In the genomic region with DNA sequence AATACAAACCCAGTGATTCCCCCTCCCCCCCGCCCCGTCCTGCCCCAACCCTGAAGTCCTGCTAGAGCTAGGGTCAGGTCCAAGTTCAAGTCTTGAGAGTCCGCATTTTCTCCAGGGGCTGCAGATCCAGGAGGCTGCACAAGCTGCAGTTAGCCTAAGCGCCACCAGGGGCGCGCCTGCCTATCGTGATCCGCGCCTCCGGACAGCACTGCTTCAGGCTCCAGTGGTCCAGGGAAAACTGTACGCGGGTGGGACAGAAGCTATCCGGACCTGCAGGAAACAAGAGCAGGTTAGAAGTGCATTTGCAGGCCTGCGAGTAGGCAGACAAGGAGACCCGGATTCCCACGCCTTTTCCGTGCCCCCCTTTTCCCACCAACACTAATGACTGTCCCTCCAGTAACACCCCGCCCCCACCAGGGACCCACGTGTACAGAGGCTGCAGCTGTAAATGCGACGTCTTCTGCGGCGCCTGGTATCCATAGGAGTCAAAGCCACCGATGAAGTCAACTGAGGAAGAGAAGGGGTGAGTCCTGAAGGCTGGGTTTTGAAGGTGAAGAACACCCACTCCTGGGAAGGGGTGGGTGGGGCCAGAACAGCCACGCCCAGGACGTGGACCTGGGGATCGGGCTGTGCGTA, we compare ENCODE assay signal across 8 mouse cellular contexts. TPM values are rescaled to one million over a fixed set of nuclear protein-coding genes. Genes with fewer than 3 reads are reported as not detected.
A peak's percentile ranks its signal among the peaks of the same experiment; 100 is the strongest.
DNase-seq lines count a peak whose midpoint lies in the region; ATAC-seq and TF ChIP-seq lines count a peak whose summit lies in the region.

No protein-coding gene starts in this region.

- no peaks in the 10 kb centered on the region for H3K9me3 ChIP-seq in ES-E14 (ENCODE audit: control insufficient read depth, insufficient read depth, low read depth, low read length)
- H3K9me3 ChIP-seq in forebrain, embryonic 16.5 days (ENCODE audit: control insufficient read depth, low read length), result no peaks in the 10 kb centered on the region
- H3K9me3 ChIP-seq in lung, embryonic 16.5 days (ENCODE audit: control insufficient read depth, low read length), result no peaks in the 10 kb centered on the region; the same call in 1 of the 2 replicates

- no peaks in the 10 kb centered on the region for H3K27me3 ChIP-seq in cerebellum, adult 2 months (ENCODE audit: control insufficient read depth, insufficient read depth, low read length)
- H3K27me3 ChIP-seq in forebrain, embryonic 16.5 days (replicated peaks; ENCODE audit: control insufficient read depth, insufficient read depth, low read length), result no peaks in the 10 kb centered on the region
- no peaks in the 10 kb centered on the region for H3K27me3 ChIP-seq in lung, embryonic 16.5 days (ENCODE audit: control insufficient read depth, insufficient read depth, low read depth, low read length)

- TF ChIP-seq POLR2A in cerebellum, adult 2 months (IDR thresholded peaks at IDR 0.05; ENCODE audit: borderline replicate concordance, insufficient read depth, low read length), result no peak

- H3K36me3 ChIP-seq in ES-E14 (ENCODE audit: control insufficient read depth, insufficient read depth, low read length, poor library complexity, severe bottlenecking), result peaks cover 10% of the 10 kb centered on the region; the same call in 1 of the 2 replicates
- H3K36me3 ChIP-seq in forebrain, embryonic 16.5 days (ENCODE audit: control insufficient read depth, insufficient read depth), result peaks cover 8% of the 10 kb centered on the region; the same call in 1 of the 2 replicates
- no peaks in the 10 kb centered on the region for H3K36me3 ChIP-seq in lung, embryonic 16.5 days (ENCODE audit: control insufficient read depth, insufficient read depth, low read length)

- intact Hi-C loops in heart, postnatal 25 days (cut with DNase I), result no loop called here

- TF ChIP-seq CTCF in cerebellum, adult 2 months (IDR thresholded peaks at IDR 0.05; ENCODE audit: borderline replicate concordance, insufficient read depth, low read depth, low read length), result peak; percentile 82
- peak; percentile 83 for TF ChIP-seq CTCF in layer of hippocampus, adult 2 months (conservative IDR thresholded peaks at IDR 0.05)

- in situ Hi-C loops in ES-E14 (cut with MboI; ENCODE audit: low sequenced_read_pairs in 2 of 2, unreplicated experiment in 2 of 2), result no loop called here

- peak overlapping the region; percentile 5; the same call in 1 of the 2 replicates for H3K4me2 ChIP-seq in forebrain, embryonic 16.5 days (ENCODE audit: low read length)
- peak overlapping the region; percentile 59 for H3K4me2 ChIP-seq in lung, embryonic 16.5 days (ENCODE audit: low read depth, low read length)

- WGBS in cerebellum, adult 2 months, result 25% methylated on average over 28 of the region's 28 CpGs
- WGBS in forebrain, embryonic 16.5 days, result 23% methylated on average over 28 of the region's 28 CpGs
- WGBS in lung, embryonic 16.5 days, result 13% methylated on average over 28 of the region's 28 CpGs

- no peak overlapping the region; the same call in 1 of the 2 replicates for H3K9ac ChIP-seq in ES-E14 (ENCODE audit: insufficient read depth, low read depth, low read length, poor library complexity, severe bottlenecking)
- H3K9ac ChIP-seq in forebrain, embryonic 16.5 days (replicated peaks; ENCODE audit: low read depth, low read length), result no peak overlapping the region
- no peak overlapping the region for H3K9ac ChIP-seq in lung, embryonic 16.5 days (ENCODE audit: low read length)

- H3K27ac ChIP-seq in ES-E14 (ENCODE audit: insufficient read depth, low read depth, low read length, poor library complexity, severe bottlenecking), result no peak overlapping the region
- no peak overlapping the region for H3K27ac ChIP-seq in cerebellum, adult 2 months (ENCODE audit: insufficient read depth, low read length)
- H3K27ac ChIP-seq in forebrain, embryonic 16.5 days (ENCODE audit: low read length), result no peak overlapping the region
- no peak overlapping the region for H3K27ac ChIP-seq in layer of hippocampus, adult 2 months
- no peak overlapping the region for H3K27ac ChIP-seq in lung, embryonic 16.5 days (ENCODE audit: low read length)

- no peak for DNase-seq in ES-E14 (ENCODE audit: low read depth, low spot score)
- DNase-seq in cerebellum, adult 2 months, result peak; percentile 73 to 84
- DNase-seq in heart, postnatal 25 days (ENCODE audit: low spot score), result peak; percentile 25
- peak; percentile 58 to 85 for DNase-seq in layer of hippocampus, adult 2 months (ENCODE audit: low spot score in 2 of 2)
- peak; percentile 61 for DNase-seq in ovary, postnatal 10 days (ENCODE audit: low spot score)
- peak; percentile 59 for DNase-seq in thymus, postnatal 25 days

- H3K4me3 ChIP-seq in ES-E14 (ENCODE audit: insufficient read depth in 1 of 2, low read depth in 1 of 2, low read length in 2 of 2, poor library complexity in 1 of 2, severe bottlenecking in 1 of 2), result peak overlapping the region; percentile 26 to 42; a peak in 3 of 4 replicates
- no peak overlapping the region for H3K4me3 ChIP-seq in cerebellum, adult 2 months (replicated peaks; ENCODE audit: insufficient read depth, low read depth, low read length)
- H3K4me3 ChIP-seq in forebrain, embryonic 16.5 days (replicated peaks; ENCODE audit: low read length), result no peak overlapping the region
- H3K4me3 ChIP-seq in layer of hippocampus, adult 2 months, result peak overlapping the region; percentile 23; the same call in 1 of the 2 replicates
- H3K4me3 ChIP-seq in lung, embryonic 16.5 days (ENCODE audit: low read length), result peak overlapping the region; percentile 22; the same call in 1 of the 2 replicates

- H3K4me1 ChIP-seq in ES-E14 (ENCODE audit: control insufficient read depth in 2 of 2, insufficient read depth in 2 of 2, low read length in 2 of 2, poor library complexity in 1 of 2), result peaks cover 3 to 8% of the 10 kb centered on the region in 2 experiments; a peak in 2 of 4 replicates
- peaks cover 9% of the 10 kb centered on the region; the same call in 1 of the 2 replicates for H3K4me1 ChIP-seq in cerebellum, adult 2 months (ENCODE audit: control insufficient read depth, insufficient read depth, low read length)
- H3K4me1 ChIP-seq in forebrain, embryonic 16.5 days (replicated peaks; ENCODE audit: control insufficient read depth, insufficient read depth, low read length), result no peaks in the 10 kb centered on the region; the same call in 1 of the 2 replicates
- peaks cover 3% of the 10 kb centered on the region; the same call in 1 of the 2 replicates for H3K4me1 ChIP-seq in lung, embryonic 16.5 days (replicated peaks; ENCODE audit: control insufficient read depth, insufficient read depth, low read length)

- peak; percentile 45 for ATAC-seq in forebrain, embryonic 16.5 days
- ATAC-seq in lung, embryonic 16.5 days (ENCODE audit: low read depth), result peak; percentile 67

TF ChIP-seq in ES-E14, 5 proteins besides CTCF, POLR2A, EP300 and RAD21:
- TF ChIP-seq ZC3H11A (IDR thresholded peaks at IDR 0.05; ENCODE audit: borderline replicate concordance, low read depth, low read length) (0 out of 2 replicates have a peak, but pooled peaks have one; percentile 18), ZNF384 (IDR thresholded peaks at IDR 0.05; ENCODE audit: low read depth, low read length) (no peak), MAFK (IDR thresholded peaks at IDR 0.05; ENCODE audit: insufficient read depth, low read depth, low read length) (no peak)
TF ChIP-seq in ES-E14: peak in this region for 1.

RNA-seq across cellular contexts. Expression of a gene that starts 42.2 kb away (rescaled TPM):
- total RNA-seq in ES-E14 (2012; rRNA removed), result 19.6 and 20.1 TPM in 2 replicates
- polyA plus RNA-seq in cerebellum, adult 2 months (2012; rRNA removed), result 109 and 114 TPM in 2 replicates
- 7.1 and 8.1 TPM in 2 replicates for polyA plus RNA-seq in forebrain, embryonic 16.5 days (2015; fragmentation: Nextera tagmentation; extraction: Ambion mirVana)
- 1 to 10 TPM; 4.5 to 5.2 TPM for total RNA-seq in heart, postnatal 25 days (2021)
- total RNA-seq in layer of hippocampus, adult 2 months (2021), result 10 to 100 TPM; 34.5 to 35.5 TPM
- polyA plus RNA-seq in lung, embryonic 16.5 days (2015; fragmentation: Nextera tagmentation; extraction: Ambion mirVana), result 0.18 TPM in 1 of 2 replicates, not detected in the other

Comparison
In these comparisons a context has a peak if more than half of its experiments do, and no peak if none do; other contexts are left out.
1. H3K4me3 ChIP-seq: peak in ES-E14 (2 of 2), layer of hippocampus, adult 2 months (single experiment) and lung, embryonic 16.5 days (single experiment); none in cerebellum, adult 2 months (single experiment) and forebrain, embryonic 16.5 days (single experiment).